Mouse (Mus musculus) stomach, embryonic 16.5 days (tissue): ENCODE results near the gene Ddx19a. TPM values are rescaled to one million over a fixed set of nuclear protein-coding genes. Genes with fewer than 3 reads are reported as not detected.
"Not testable (repeated sequence)": the region's sequence is repeated elsewhere in the genome, so short reads cannot be mapped to it uniquely, and the experiment has no call there.

Experiments used
- ATAC-seq: fragments of 200-750 bp; cut with Nextera tagmentation; 2 replicates; pipeline ENCODE4 v1.8.0; 2017; ENCODE audit warnings: moderate number of reproducible peaks, moderate TSS enrichment; ENCODE audit not compliant: insufficient read depth, low FRiP score
- H3K27ac ChIP-seq: fragments of 300-500 bp; sonication (generic); 2 replicates; pipeline ENCODE4 v1.5.1; 2014; ENCODE audit warnings: low read length
- H3K27me3 ChIP-seq: fragments of 300-500 bp; sonication (generic); 2 replicates; pipeline ENCODE4 v1.6.1; 2014; ENCODE audit warnings: low read length, control low read depth, mixed read lengths; ENCODE audit not compliant: control insufficient read depth, insufficient read depth
- H3K36me3 ChIP-seq: fragments of 300-500 bp; sonication (generic); 2 replicates; pipeline ENCODE4 v1.6.1; 2014; ENCODE audit warnings: low read length; ENCODE audit not compliant: control insufficient read depth, insufficient read depth
- H3K4me1 ChIP-seq: fragments of 300-500 bp; sonication (generic); 2 replicates; pipeline ENCODE4 v1.6.1; 2014; ENCODE audit warnings: low read length, control low read depth, mixed read lengths; ENCODE audit not compliant: control insufficient read depth, insufficient read depth
- H3K4me2 ChIP-seq: fragments of 300-500 bp; sonication (generic); 2 replicates; pipeline ENCODE4 v1.6.1; 2014; ENCODE audit warnings: low read depth, low read length, mixed read lengths
- H3K4me3 ChIP-seq: fragments of 300-500 bp; sonication (generic); replicated peaks from 2 replicates; pipeline ENCODE4 v1.5.1; 2014; ENCODE audit warnings: mild to moderate bottlenecking, low read length
- H3K9ac ChIP-seq: fragments of 300-500 bp; sonication (generic); 2 replicates; pipeline ENCODE4 v1.6.1; 2014; ENCODE audit warnings: low read length
- H3K9me3 ChIP-seq: fragments of 300-500 bp; sonication (generic); replicated peaks from 2 replicates; pipeline ENCODE4 v1.6.1; 2016; ENCODE audit warnings: low read length, control low read depth; ENCODE audit not compliant: control insufficient read depth
- WGBS: fragments of 180-500 bp; shearing (Covaris S2); extraction: QIAGEN DNeasy Blood & Tissue Kit; methylation state at CpG from one replicate; pipeline ENCODE4 v1.1.7; 2014; 5-methylcytosine and 5-hydroxymethylcytosine counted together
- polyA plus RNA-seq: library from polyadenylated mRNA; unstranded; fragments of >200 nt; fragmentation: Nextera tagmentation; extraction: Ambion mirVana; gene quantifications from 2 replicates; pipeline ENCODE4 v1.2.1, GENCODE M21; 2015

The Ddx19a gene
- polyA plus RNA-seq, 1 experiment from 2014 or later, result 12.5 TPM

DNA sequence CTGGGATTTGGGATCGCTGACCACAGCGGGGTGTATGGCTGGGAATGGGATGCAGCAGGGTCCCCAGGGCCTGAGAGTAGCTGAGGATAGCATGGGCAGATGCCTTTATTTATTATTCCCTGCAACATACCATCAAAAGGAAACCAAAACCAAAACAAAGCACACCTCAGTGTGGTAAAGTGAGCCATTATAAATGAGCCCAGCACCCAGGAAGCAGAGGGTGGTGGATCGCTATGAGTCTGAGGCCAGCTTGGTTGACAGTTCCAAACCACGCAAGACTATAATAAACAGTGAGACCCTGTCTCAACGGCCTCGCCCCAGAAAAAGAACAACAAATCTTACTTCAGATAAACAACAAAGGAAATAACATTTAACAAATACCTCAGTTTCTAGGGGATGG lies 32.4 kb upstream of the Ddx19a start:
- H3K4me1 ChIP-seq, result peaks cover 6% of the 10 kb centered on the region; the same call in 1 of the 2 replicates
- H3K9ac ChIP-seq, result no peak overlapping the region
- no peaks in the 10 kb centered on the region for H3K9me3 ChIP-seq
- H3K27ac ChIP-seq, result no peak overlapping the region
- 72% methylated on average over 6 of the region's 6 CpGs for WGBS
- no peak overlapping the region for H3K4me3 ChIP-seq
- H3K4me2 ChIP-seq, result no peak overlapping the region
- H3K36me3 ChIP-seq, result no peaks in the 10 kb centered on the region
- H3K27me3 ChIP-seq, result no peaks in the 10 kb centered on the region
- ATAC-seq, result no peak

DNA sequence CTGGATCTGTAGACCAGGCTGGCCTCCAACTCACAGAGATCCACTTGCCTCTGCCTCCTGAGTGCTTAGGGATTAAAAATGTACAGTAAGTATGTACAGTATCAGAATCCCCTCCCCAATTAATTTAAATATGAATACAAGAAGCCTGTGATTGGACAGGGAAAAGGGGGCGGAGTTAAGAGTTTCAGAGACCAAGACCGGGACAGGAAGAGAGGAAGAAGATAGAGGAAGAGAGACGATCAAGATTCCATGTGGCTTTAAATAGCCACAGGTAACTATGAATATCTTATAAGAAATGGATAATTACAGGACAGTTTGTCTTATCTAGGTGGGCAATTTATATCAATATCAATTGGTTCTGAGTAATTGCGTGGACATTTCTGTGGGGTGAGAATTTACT lies 32.0 kb upstream of the Ddx19a start:
- H3K27ac ChIP-seq, result no peak overlapping the region
- H3K9me3 ChIP-seq, result no peaks in the 10 kb centered on the region
- no peak overlapping the region for H3K9ac ChIP-seq
- no peak overlapping the region for H3K4me3 ChIP-seq
- peaks cover 1% of the 10 kb centered on the region; the same call in 1 of the 2 replicates for H3K4me1 ChIP-seq
- ATAC-seq, result no peak
- H3K36me3 ChIP-seq, result no peaks in the 10 kb centered on the region
- no peaks in the 10 kb centered on the region for H3K27me3 ChIP-seq
- H3K4me2 ChIP-seq, result no peak overlapping the region
- WGBS, result 51% methylated on average over 4 of the region's 4 CpGs

DNA sequence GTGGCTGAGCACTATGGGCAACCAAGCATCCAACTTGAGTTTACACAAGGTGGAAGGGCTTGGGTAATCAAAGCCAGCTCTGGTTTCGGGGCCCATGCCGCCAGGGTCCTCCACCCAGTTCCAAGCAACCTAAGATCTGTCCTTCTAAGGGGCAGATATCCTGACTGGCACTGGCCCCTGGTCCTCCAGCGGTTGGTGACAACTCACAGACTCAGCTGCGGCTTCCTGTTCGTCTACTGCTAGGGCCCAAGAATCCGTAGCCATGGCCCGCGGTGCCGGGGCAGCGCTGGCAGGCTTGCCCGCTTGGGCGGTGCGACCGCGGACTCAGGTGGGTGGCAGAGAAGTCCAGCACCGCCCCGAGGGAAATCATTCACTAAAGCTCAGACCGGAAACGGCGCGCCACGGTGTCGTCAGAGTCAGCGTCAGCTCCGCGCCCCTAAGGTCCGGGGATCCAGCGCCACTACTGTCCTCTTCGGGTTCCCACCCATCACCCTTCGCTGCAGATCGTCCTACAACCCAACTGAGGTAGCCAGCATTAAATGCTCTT lies 29.9 kb upstream of the Ddx19a start:
- Histone ChIP-seq H3K4me3 (peak overlapping the region; percentile 68), H3K27me3 (no peaks in the 10 kb centered on the region), H3K9me3 (no peaks in the 10 kb centered on the region), H3K4me2 (peak overlapping the region; percentile 64), H3K9ac (peak overlapping the region; percentile 84), H3K27ac (peak overlapping the region; percentile 54), H3K36me3 (no peaks in the 10 kb centered on the region), H3K4me1 (no peaks in the 10 kb centered on the region)
- ATAC-seq, result peak; percentile 96
- WGBS, result 0% methylated on average over 31 of the region's 31 CpGs

DNA sequence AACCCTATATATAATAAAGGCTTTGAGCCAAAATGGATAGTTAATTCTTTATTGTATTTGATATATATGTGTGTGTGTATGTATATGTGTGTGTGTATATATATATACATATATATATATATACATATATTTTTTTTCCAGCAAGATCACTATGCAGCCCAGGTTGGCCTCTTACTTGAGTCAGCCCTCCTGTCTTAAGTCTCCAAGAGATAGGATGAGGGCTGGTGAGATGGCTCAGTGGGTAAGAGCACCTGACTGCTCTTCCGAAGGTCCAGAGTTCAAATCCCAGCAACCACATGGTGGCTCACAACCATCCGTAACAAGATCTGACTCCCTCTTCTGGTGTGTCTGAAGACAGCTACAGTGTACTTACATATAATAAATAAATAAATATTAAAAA lies 29.0 kb upstream of the Ddx19a start:
- H3K9ac ChIP-seq, H3K9me3 ChIP-seq, H3K36me3 ChIP-seq, H3K27ac ChIP-seq, H3K4me2 ChIP-seq, ATAC-seq, H3K4me3 ChIP-seq, H3K4me1 ChIP-seq, H3K27me3 ChIP-seq: not testable (repeated sequence)
- 92% methylated on average over 1 of the region's 2 CpGs for WGBS

GRCm38 (mm10) chr8:111010230-111010991 lies 12.8 kb upstream of the Ddx19a start:
- not testable (repeated sequence) for H3K9ac ChIP-seq, H3K4me2 ChIP-seq, H3K4me1 ChIP-seq, H3K4me3 ChIP-seq, H3K27me3 ChIP-seq, ATAC-seq, H3K36me3 ChIP-seq, H3K27ac ChIP-seq, H3K9me3 ChIP-seq
- WGBS, result 90% methylated on average over 9 of the region's 10 CpGs

DNA sequence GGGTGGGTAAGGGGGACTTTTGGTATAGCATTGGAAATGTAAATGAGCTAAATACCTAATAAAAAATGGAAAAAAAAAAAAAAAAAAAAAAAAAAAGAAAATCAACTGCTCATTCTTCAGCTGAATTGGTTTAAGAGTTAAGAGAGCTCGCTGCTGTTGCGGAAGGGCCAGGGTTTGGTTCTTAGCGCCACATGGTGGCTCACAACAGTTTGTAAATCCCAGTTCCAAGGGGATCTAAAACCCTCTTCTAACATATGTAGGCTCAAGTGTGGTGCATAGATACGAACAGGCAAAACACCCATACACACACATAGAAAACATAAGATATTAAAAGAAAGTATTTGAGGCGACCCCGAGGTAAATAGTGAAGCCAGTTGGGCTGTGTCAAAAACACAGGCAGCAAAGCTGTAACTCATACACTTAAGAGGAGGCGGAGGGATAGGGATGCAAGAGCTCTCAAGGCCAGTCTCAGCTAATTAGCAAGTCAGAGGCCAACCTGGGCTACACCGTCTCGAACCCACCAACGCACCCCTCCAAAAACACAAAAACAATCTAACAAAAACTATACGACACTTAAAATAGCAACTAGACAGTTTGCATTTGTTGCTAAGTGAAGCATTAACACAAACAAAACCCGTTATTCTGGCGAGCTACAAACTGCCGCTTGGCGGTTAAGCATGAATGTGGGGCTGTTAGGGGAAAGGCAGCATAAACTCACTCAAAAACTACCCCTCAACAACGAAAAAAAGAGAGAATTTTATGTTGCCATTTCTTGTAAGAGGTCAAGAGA lies 764 bp downstream of the Ddx19a start:
- Histone ChIP-seq H3K9me3 (no peaks in the 10 kb centered on the region), H3K4me1 (peaks cover 4% of the 10 kb centered on the region; the same call in 1 of the 2 replicates), H3K4me2 (peak overlapping the region; percentile 77), H3K4me3 (peak overlapping the region; percentile 90), H3K27me3 (no peaks in the 10 kb centered on the region), H3K36me3 (no peaks in the 10 kb centered on the region), H3K9ac (peak overlapping the region; percentile 90), H3K27ac (peak overlapping the region; percentile 80)
- WGBS, result 30% methylated on average over 16 of the region's 16 CpGs
- no peak for ATAC-seq

GRCm38 (mm10) chr8:110990017-110990416 lies 7.6 kb downstream of the Ddx19a start:
- Histone ChIP-seq H3K4me3 (no peak overlapping the region), H3K4me2 (no peak overlapping the region), H3K36me3 (peaks cover 19% of the 10 kb centered on the region), H3K27ac (no peak overlapping the region), H3K9me3 (no peaks in the 10 kb centered on the region), H3K4me1 (no peaks in the 10 kb centered on the region), H3K9ac (no peak overlapping the region), H3K27me3 (no peaks in the 10 kb centered on the region)
- ATAC-seq, result no peak
- 89% methylated on average over 9 of the region's 9 CpGs for WGBS

DNA sequence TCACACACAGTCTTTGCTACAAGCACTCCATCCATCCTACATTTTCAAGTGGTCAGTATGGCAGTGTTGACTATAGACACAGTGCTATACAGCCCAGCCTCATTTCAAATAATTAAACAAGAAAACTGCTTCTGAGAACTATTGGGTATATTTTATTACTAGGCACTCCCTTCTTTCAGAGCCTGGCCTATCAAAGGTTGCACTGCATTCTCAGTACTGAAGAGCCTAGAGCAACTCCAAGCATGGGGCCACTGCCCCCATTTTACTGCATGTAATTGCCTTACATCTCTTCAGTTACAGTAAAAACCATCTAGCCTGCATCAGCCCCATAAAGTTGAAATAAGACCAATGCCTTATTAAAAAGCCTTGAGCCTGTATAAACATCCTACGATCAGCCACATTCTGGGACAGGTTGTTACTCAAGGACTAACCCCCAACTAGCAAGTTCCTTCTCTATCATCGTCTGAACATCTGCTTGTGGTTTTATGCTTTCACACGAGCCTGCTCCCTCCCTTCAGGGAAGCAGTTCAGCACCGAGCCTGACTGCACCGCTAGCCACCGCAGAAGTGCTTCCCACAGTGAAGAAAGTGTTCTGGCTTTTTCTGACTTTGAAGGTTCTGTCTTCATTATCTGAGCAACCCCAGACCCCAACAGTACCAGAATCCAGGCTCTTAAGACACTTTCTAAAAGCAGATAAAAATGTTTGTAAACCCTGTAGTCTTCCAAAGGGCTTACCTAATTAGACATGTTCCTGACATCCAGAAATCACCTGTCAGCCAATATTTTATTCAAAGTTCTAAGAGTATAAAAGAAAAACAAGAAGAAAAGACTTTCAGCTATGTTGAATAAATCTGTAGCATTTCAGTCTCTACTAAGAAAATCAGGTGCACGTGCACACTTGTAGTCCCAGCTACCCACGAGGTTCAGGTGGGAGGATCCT lies 9.5 kb downstream of the Ddx19a start:
- WGBS, result 86% methylated on average over 8 of the region's 8 CpGs
- H3K4me3 ChIP-seq, result no peak overlapping the region
- H3K27ac ChIP-seq, result no peak overlapping the region
- no peaks in the 10 kb centered on the region for H3K4me1 ChIP-seq
- H3K4me2 ChIP-seq, result no peak overlapping the region
- H3K27me3 ChIP-seq, result no peaks in the 10 kb centered on the region
- no peaks in the 10 kb centered on the region for H3K9me3 ChIP-seq
- no peak for ATAC-seq
- no peak overlapping the region for H3K9ac ChIP-seq
- H3K36me3 ChIP-seq, result peaks cover 28% of the 10 kb centered on the region
